Mouse (Mus musculus) lung, postnatal 4 days (tissue): Measurements from ENCODE around the gene Cacnb4.

Experiments
- DNase-seq, 2 experiments: peaks; one replicate each; pipeline ENCODE4 v3.0.0; 2021

Gene Cacnb4

DNA sequence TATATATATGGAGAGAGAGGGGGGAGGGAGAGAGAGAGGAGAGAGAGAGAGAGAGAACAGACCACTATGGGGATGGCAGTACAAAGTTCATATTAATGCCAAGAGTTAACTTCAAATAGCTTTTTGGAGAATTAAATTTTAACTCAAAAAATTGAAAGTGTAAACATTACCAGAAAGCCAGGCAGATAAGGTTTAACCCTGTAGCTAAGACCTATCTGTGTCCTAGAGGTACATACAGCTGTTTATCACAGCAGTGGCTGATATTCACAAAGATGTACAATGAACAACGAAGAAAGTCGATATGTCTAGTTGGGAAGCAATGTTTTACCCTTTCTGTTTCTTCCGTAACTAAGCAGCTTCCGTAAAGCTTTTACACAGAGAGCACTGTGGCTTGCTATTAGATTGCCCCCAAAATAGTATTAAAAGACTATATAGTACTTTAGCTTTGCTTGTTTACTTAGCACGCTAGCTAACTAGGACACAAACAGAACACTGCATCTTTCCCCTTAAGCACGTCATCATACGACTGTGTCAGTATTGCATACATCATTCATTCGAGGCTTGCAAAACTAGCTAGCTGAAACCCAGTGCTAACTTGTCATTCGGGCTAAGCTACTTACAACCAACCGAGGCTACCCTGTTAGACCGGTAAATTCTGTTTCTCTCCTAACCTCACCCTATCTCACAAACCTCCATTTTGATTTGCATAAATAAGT is 72.5 kb downstream of the Cacnb4 start:
- no peak for DNase-seq

- peak; percentile 60 to 62 for DNase-seq
Observed at GRCm38 (mm10) chr2:52603421-52603820, 73.2 kb downstream of the Cacnb4 start.

DNA sequence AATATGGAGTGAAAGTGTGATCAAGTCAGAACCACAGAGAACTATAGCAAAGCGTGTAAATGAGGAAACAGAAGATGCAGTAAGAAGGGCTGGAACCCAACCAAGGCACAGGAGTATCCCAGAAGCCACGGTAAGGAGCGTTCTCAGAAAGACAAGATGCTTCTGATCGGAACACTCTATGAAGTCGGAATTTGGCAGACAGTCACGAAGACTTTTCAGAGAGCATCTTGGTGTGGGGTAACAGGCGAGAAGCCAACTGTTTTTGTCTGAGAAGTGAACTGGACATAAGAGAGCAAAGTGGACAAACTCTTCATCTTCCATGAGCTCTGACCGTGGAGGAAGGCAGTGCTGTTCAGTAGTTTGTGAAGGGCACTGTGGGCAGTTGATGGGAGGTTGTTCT is 73.7 kb downstream of the Cacnb4 start:
- DNase-seq = no peak

DNA sequence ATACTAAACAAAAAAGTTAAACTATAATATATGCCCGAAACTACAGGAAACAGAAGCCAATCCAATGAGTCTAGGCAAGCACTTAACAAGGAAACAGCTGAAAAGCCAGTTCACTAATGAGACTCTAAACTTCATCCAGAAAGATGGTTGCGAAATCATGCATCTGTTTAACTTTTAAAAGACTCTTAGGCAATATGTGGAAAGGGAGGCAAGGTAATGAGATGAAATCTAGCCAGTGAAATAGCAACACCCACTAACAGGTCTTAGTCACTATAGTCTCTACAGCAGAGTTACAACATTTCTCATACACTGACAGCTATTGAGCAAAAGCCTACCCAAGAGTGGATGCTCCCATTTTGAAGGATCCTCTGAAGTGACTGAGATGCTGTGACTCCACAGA is 74.4 kb downstream of the Cacnb4 start:
- DNase-seq = no peak

DNA sequence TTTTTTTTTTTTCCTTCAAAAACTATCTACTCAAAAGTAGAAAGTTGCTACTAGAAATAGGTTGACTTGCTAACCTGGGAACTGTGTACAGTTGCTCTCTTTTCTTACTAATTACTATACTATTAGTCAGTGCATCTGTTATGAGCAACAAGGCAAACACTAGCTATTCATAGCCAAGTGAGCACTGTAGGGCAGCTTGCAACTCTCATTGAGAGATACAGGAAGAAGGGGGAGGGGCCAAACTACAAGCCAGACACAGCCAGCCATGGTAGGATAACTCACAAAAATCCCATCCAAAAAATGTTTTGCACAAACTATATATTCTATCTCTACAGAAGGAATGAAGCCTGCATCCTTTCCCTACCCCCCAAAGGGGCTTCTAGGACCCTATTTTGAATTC is 79.1 kb downstream of the Cacnb4 start:
- DNase-seq = no peak

GRCm38 (mm10) chr2:52593814-52594213 is 82.8 kb downstream of the Cacnb4 start:
- DNase-seq = no peak

DNA sequence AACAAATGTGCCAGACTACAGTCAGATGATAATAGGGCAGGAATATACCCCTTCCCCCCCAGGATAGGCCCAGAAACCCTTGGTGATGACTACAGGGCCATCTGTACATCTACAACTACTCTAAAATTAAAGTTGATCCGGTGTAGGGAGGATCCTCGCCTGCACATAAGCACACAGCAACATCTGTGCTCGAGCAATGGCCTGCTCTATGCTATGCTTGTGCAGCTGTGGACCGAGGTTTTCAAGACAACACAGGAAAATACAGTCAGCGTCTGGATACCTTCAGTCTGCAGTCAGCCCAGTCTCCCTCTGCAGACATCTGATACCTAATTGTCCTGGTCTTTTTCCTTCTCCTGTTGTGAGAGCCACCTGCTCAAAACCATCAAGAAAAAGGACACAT is 83.4 kb downstream of the Cacnb4 start:
- DNase-seq = no peak

- DNase-seq = peak in 1 of 2 experiments; percentile 83
Observed at GRCm38 (mm10) chr2:52590970-52591347, 85.7 kb downstream of the Cacnb4 start.

GRCm38 (mm10) chr2:52590340-52590969 is 86.2 kb downstream of the Cacnb4 start:
- DNase-seq = no peak

DNA sequence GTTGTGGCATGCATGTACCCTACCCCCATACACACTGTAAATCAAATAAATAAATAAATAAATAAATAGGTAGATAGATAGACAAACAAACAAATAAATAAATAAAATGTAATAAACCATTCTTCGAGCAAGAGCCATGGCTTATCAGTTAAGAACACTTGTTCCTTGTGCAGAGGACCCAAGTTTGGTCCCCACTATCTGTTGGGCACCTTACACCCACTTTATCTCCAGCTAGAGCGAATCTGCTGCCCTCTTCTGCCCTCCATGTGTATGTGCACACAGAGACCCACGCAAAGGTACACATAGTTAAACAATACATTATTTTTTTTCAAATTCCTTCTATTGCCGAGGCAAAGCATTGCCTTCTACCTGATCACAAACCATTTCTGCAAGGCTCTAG is 87.1 kb downstream of the Cacnb4 start:
- no peak for DNase-seq

DNA sequence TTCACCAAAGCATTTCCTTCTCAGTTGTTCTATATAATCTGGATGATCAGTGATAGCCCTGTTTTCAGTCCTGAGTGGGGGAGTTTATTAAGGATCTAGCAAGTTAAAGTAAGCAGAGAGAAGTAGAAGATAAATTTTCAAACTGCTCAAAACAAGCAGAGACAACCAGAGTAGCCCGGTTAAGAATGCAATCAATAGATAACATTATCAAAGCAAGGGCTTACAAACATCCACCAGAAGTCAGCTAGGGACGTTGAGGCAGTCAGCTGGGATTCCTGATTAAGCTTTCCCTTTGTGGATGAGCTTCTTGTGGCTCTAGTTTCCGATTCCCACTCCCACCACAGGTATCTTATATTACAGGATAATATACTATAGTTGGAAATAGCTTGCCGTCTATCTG is 91.2 kb downstream of the Cacnb4 start:
- DNase-seq = no peak

DNA sequence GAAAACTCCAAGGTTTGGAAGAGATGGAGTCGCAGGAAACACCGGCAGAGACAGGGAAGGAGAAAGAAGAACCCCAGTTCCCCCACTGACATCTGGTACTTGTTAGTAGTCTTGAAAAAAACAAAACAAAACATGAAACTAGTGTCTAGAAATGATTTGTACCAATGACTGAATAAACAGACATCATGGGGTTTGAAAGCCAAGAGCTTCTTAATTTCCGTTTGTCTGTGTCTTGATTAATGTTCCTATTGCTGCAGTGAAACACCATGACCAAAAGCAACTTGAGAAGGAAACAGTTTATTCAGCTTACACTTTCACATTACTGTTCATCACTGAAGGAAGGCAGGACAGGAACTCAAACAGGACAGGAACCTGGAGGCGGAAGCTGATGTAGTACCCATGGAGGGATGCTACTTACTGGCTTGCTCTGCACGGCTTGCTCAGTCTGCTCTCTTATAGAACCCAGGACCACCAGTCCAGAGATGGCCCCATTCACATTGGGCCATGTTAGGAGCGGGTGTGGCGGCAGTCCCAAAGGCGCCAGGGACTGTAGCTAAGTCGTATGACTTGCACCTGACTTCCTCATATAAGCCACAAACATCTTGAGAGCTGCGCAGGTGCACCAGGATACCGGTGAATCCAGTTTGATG is 95.4 kb downstream of the Cacnb4 start:
- no peak for DNase-seq

DNA sequence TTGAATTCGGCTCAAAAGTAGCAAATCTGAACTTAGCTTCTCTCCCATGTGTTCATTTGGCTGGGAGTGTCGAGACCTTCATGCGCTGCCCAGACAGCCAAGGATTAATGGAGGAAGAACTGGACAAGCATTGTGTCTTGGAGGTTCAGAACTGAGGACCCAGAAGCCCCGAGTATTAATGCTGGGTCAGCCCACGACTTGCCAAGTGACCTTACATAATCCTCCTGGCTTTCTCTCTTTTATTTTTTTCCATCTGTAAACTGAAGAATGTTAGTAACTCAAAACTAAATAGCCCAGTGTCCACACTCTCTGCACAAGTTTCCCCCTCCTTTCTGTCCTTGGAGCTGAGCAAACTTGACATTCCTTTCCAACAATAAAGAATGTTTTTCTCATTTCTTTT is 95.9 kb downstream of the Cacnb4 start:
- peak; percentile 18 to 35 for DNase-seq

- DNase-seq = peak; percentile 66 to 79
Observed at GRCm38 (mm10) chr2:52578846-52579245, 97.8 kb downstream of the Cacnb4 start.

- DNase-seq = no peak
Observed at GRCm38 (mm10) chr2:52577700-52578099, 98.9 kb downstream of the Cacnb4 start.

DNA sequence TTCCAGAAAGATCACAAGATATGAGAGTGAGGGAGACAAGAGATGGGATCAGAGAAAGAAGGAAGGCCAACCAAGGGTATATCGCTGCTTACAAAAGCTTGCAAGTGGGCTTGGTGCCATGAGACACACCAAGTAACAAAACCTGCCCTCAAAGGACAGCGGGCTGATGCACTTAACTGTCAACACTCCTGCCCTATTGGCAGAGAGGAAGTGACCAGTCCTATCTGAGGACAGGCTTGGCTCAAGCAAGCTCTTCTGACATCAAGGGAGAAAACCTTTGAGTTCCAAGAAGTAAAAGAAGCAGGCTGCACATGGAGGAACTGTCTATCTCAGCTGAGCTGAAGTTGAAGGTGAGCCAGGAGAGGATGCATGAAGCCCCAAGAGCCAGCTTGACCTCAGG is 100.1 kb downstream of the Cacnb4 start:
- no peak for DNase-seq

DNA sequence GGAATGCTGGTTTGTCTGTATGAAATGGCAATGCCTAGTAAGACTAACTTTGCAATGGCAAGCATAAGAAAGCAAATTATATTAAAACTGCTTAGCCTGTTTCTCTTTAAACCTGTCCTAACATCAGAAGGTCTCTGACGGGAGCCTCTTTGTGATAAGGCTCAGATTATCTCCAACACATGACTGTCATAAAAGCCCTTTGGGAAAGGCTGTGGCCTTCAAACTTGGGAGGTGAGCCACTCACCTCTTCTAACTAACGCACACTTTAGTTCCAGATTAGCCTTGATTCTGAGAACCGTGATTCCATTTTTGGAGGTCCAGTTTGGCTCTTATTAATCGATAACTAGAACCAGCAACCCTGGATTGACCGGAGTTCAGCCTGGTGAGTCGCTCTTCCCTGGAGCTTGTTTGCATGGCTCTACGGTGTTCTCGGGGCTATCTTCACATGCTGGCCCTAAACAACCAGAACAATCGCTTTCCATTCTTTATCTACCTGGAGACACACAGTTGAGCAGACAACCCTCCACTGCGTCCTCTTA is 100.9 kb downstream of the Cacnb4 start:
- no peak for DNase-seq

DNA sequence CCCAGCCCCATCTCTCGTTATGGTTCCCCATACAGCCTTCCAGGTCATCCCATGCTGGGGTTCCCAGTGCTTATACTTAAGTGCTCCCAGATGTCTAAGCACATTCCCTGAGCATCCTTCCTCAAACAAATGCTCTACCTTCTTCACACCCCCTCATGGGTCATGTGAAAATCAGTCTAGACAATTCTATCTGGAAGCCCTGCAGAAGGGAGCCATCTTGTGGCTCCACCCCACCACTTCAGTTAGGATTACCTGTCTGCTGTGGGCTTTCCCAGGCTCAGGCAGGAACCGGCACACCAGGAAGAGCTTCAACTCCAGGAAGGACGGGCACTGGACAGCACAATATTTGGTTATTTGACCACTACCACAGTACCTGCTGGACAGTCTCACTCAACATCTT is 101.7 kb downstream of the Cacnb4 start:
- no peak for DNase-seq

DNA sequence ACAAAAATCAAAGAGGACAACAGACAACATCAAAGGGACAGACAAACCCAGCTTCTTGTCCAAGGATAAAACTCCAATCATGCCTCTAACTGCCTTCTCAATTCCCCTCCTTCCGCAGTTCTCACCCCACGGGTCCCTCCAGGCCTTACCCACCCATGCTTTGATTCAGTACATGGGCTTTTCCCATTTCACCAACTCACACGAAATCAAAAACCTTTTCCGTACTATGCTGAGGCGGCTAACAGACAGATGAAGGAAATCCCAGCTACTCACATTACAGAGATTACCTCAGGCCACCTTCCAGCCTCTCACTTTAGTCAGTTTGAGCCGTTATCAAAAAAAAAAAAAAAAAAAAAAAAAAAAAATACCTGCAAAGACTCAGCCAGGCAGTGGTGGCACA is 104.4 kb downstream of the Cacnb4 start:
- DNase-seq = no peak

DNA sequence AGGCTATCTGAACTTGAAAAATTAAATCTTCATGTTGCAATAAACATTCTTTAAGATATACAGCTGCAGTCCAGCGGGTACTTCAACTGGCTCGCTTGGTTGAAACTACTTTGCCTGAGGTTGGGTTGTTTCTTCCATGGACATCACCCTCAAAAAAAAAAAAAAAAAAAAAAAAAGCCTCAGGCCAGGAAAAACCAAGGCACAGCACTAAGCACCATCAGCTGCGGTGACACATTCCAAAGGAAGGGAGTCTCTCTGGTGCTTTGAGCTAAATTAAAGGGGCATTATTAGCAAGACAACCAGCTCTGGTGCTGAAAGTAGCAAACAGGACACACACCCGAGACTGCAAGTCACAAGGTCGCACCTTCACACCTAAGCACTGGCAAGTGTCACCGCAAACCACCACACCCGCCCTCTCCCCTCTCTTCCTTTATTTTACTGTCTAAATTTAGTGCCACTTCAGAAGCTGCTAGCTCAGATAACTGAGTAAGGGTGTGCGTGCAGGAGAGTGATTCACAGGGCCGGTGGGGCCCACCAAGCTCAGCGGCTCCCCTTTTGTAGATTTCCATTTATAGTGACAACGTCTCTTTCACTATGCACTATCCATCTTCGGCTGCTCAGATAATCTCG is 105.2 kb downstream of the Cacnb4 start:
- DNase-seq = no peak

- DNase-seq = no peak
Observed at GRCm38 (mm10) chr2:52570781-52571180, 105.8 kb downstream of the Cacnb4 start.

DNA sequence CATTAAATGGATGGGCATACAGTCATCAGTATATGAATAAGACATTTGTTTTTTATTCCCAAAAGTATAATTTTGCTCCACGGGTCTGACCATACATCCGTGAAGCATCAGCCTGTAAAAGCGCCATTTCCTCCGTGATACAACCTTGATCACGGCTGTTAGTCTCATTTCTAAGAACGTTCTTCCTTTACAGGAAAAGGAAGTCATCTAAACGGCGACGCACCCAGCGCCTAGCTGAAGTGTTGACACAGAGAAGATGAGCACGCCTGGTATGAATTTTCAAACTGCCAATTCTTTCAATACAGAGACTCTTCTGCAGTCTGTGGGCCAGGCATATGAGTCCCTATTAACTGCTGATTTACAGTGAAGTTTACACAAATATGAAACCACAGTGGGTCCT is 106.5 kb downstream of the Cacnb4 start:
- DNase-seq = no peak

DNA sequence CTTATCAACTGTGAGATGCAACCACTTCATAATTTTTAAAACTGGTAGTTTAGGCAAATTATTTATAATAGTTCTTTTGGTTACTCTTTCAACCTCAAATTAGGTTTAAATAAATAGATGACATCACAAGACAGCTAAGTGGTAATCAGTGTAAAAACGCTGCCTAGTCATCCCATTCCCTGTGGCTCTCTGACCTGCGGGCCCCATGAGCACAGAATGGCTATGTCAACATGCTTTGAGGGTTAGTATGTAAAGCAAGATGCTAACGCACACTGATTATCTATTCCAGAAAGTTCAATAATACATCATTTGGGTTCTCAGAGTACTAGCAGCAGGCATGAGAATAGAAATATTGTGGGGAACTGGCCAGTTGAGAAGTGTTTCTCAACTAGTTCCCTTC is 108.5 kb downstream of the Cacnb4 start:
- no peak for DNase-seq

- no peak for DNase-seq
Observed at GRCm38 (mm10) chr2:52567421-52567820, 109.2 kb downstream of the Cacnb4 start.
